Mouse (Mus musculus) C2C12 (cell line): ENCODE data around the gene Parg. TPM values are rescaled to one million over a fixed set of nuclear protein-coding genes. Genes with fewer than 3 reads are reported as not detected.
A peak's percentile ranks its signal among the peaks of the same experiment; 100 is the strongest.

Source experiments
- H3K27me3 ChIP-seq: one replicate; pipeline ENCODE4 v1.6.1; 2011; ENCODE audit not compliant: control insufficient read depth, insufficient read depth, insufficient read length
- H3K36me3 ChIP-seq: one replicate; pipeline ENCODE4 v1.6.1; 2011; ENCODE audit not compliant: control insufficient read depth, insufficient read depth
- H3K4me3 ChIP-seq: one replicate; pipeline ENCODE4 v1.5.1; 2011; ENCODE audit warnings: mild to moderate bottlenecking, control low read depth; ENCODE audit not compliant: poor library complexity, insufficient read depth, severe bottlenecking
- H3K79me2 ChIP-seq: one replicate; pipeline ENCODE4 v1.6.1; 2011; ENCODE audit not compliant: control insufficient read depth, insufficient read depth
- H3K79me3 ChIP-seq: one replicate; pipeline ENCODE4 v1.6.1; 2011; ENCODE audit warnings: low read depth, control low read depth
- H3ac ChIP-seq: one replicate; pipeline ENCODE3; 2011; ENCODE audit warnings: low read depth; ENCODE audit not compliant: control insufficient read depth, insufficient read length
- CEBPB ChIP-seq: IDR thresholded peaks from one replicate; pipeline ENCODE4 v1.6.1; 2011; ENCODE audit warnings: low read depth, mild to moderate bottlenecking, control low read depth, moderate library complexity
- CTCF ChIP-seq: IDR thresholded peaks from one replicate; pipeline ENCODE4 v1.5.1; 2011; ENCODE audit not compliant: control insufficient read depth, insufficient read depth, insufficient read length
- FOSL1 ChIP-seq: IDR thresholded peaks from one replicate; pipeline ENCODE4 v1.8.0; 2011; ENCODE audit warnings: mild to moderate bottlenecking, low read length; ENCODE audit not compliant: poor library complexity, insufficient read depth, severe bottlenecking
- MAX ChIP-seq: IDR thresholded peaks from one replicate; pipeline ENCODE4 v1.6.1; 2011; ENCODE audit warnings: mild to moderate bottlenecking, control low read depth
- MYOD1 ChIP-seq: IDR thresholded peaks from one replicate; pipeline ENCODE4 v1.6.1; 2011; ENCODE audit warnings: low read depth; ENCODE audit not compliant: control insufficient read depth, insufficient read length
- MYOG ChIP-seq: IDR thresholded peaks from one replicate; pipeline ENCODE4 v1.6.1; 2011; ENCODE audit not compliant: control insufficient read depth, insufficient read length; ENCODE audit errors: extremely low read depth
- USF1 ChIP-seq: IDR thresholded peaks from one replicate; pipeline ENCODE4 v1.6.1; 2011; ENCODE audit warnings: low read depth, mild to moderate bottlenecking, control low read depth, moderate library complexity
- long read RNA-seq, 2 experiments: library from polyadenylated mRNA; unstranded; transcript quantifications; one replicate each; pipeline ENCODE4 v2.0.0; 2019 to 2020
- polyA plus RNA-seq: library from polyadenylated mRNA; unstranded; fragments of >200 nt; fragmentation: generic; extraction: Trizol; gene quantifications from one replicate; pipeline ENCODE4 v1.2.1, GENCODE M21; 2012; ENCODE audit warnings: missing spikeins

The Parg gene
- polyA plus RNA-seq: 8.3 TPM
- long read RNA-seq, experiment 1, full-length matches to known transcripts: 3 of 6 reads
- long read RNA-seq, experiment 1, partial matches to known transcripts: 2 of 6 reads
- long read RNA-seq, experiment 1, other reads (novel, unspliced or antisense): 1 of 6 reads
- long read RNA-seq, experiment 2, full-length matches to known transcripts: 103 of 161 reads
- long read RNA-seq, experiment 2, partial matches to known transcripts: 7 of 161 reads
- long read RNA-seq, experiment 2, other reads (novel, unspliced or antisense): 51 of 161 reads

DNA sequence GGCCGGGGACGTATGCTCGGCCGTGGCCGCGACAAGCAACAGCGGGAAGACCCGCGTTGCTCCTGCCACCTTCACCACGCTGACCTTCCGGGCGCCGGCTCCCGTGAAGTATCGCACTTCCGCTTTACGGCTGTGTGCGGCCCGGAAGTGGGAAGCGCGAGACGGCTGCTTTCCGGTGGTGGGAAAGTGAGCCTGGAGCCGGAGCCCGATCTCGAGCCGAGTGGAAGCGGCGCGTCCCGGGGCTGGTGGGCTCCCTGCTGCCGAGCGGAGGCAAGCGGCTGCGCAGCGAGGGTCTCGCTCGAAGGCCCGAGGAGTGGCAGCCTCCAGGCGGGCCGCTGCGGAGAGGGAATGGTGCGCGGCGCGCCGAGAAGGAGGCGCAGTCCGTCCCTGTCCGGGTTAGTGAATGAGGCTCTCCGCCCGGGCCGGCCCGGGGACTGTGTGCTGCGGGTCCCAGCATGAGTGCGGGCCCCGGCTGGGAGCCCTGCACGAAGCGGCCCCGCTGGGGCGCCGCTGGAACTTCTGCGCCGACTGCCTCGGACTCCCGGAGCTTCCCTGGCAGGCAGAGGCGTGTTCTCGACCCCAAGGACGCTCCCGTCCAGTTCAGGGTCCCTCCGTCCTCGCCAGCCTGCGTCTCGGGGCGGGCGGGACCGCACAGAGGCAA, at the start of gene Parg, which contains the start of gene Timm23:
TSS of gene Parg (plus strand) at position 159 of the 661 bp plus-strand sequence.
TSS of gene Timm23 (minus strand) at position 108 of the 661 bp plus-strand sequence.
- H3K36me3 ChIP-seq: peaks cover 29% of the 10 kb centered on the region
- H3K79me2 ChIP-seq: peaks cover 99% of the 10 kb centered on the region
- H3K27me3 ChIP-seq: no peaks in the 10 kb centered on the region
- peak within 1 kb of the TSS; percentile 93 for H3ac ChIP-seq
- H3K79me3 ChIP-seq: peaks cover 80% of the 10 kb centered on the region
- peak within 1 kb of the TSS; percentile 74 for H3K4me3 ChIP-seq
- TF ChIP-seq MYOD1 (no peak), CEBPB (no peak), CTCF (no peak), FOSL1 (no peak), USF1 (no peak), MAX (no peak)

DNA sequence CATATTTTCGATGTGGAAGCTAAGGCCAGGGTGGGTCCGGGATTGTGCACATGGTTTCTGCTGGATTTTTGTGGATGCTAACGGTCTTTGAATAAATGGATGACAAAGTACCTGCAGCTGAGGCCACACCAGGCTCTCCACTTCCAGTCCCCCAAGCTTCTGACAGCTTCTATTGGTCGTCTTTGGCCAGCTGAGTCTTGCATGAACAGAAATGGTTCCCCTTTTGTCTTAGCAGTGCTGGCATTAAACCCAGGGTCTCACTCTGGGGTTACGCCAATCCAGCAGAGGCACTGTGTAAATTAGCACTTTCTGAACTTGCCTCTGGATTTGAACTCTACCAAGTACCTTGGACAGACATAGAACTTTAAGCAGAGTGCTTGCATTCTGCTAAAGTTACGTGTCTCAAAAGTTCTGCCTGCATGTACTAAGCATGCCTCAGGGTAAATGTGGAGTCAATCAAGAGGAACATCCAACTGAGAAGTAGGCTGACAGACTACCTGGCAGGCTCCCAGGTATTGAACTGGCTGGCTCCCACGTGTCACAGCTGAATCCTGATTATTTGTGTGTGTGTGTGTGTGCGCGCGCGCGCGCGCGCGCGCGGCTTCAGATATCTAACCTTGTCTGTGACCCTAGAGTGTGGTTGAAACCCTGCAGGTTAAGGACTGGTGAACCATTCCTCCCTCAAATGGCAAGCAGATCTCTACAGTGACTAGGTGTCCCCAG, 49.3 kb upstream of the Parg start:
- H3K4me3 ChIP-seq: no peak overlapping the region
- H3K27me3 ChIP-seq: peaks cover 4% of the 10 kb centered on the region
- no peaks in the 10 kb centered on the region for H3K79me3 ChIP-seq
- no peaks in the 10 kb centered on the region for H3K79me2 ChIP-seq
- TF ChIP-seq USF1 (no peak), CEBPB (no peak), CTCF (no peak), MYOG (no peak), MAX (no peak), MYOD1 (no peak), FOSL1 (no peak)
- H3ac ChIP-seq: no peak overlapping the region
- no peaks in the 10 kb centered on the region for H3K36me3 ChIP-seq

DNA sequence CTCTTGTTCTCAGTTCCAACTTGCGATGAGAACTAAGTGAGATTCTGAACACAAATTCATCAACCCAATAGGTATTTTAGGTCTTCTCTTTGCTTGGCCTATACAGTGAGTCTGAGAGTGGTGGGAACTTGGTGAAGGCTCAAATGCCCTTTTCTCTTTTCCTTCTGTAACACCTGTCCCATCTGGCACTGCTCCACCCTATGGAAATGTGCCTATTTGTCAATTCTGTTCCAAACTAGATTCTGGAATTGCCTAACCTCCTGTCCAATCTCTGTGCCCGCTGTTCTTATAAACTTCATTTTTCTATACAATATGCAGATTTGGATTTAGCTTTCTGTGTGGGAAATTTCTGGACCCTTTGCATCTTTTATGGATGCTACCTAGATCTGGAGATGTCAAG, 48.6 kb upstream of the Parg start:
- TF ChIP-seq MYOG (no peak), CEBPB (no peak), MYOD1 (no peak), FOSL1 (no peak)
- Histone ChIP-seq H3ac (no peak overlapping the region), H3K36me3 (no peaks in the 10 kb centered on the region), H3K79me2 (no peaks in the 10 kb centered on the region), H3K4me3 (no peak overlapping the region), H3K79me3 (no peaks in the 10 kb centered on the region), H3K27me3 (peaks cover 4% of the 10 kb centered on the region)

DNA sequence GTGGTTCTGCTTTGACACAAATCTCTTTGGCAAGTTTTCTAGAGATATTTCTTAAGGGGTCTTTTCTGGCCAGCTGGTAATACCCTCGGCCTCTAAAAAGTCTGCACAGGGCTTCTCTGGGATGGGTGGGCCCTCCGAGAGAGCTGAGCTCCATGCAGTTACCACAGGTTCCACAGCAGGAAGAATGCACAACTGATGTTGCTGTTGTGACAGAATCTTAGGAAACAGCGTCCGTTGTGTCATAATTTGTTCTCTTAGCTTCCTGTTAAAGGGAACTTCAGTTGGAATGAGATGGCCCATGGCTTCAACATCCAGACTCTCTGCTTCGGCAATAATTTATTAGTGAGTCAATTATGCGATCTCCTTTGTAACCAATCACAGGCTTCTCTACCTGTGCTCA, 47.0 kb upstream of the Parg start:
- no peak for TF ChIP-seq FOSL1
- TF ChIP-seq MAX: no peak
- TF ChIP-seq MYOG: no peak
- TF ChIP-seq CTCF: no peak
- no peak for TF ChIP-seq USF1
- no peak for TF ChIP-seq CEBPB
- no peak for TF ChIP-seq MYOD1
- Histone ChIP-seq H3K79me3 (no peaks in the 10 kb centered on the region), H3K36me3 (no peaks in the 10 kb centered on the region), H3K4me3 (no peak overlapping the region), H3K27me3 (no peaks in the 10 kb centered on the region), H3K79me2 (no peaks in the 10 kb centered on the region), H3ac (no peak overlapping the region)

DNA sequence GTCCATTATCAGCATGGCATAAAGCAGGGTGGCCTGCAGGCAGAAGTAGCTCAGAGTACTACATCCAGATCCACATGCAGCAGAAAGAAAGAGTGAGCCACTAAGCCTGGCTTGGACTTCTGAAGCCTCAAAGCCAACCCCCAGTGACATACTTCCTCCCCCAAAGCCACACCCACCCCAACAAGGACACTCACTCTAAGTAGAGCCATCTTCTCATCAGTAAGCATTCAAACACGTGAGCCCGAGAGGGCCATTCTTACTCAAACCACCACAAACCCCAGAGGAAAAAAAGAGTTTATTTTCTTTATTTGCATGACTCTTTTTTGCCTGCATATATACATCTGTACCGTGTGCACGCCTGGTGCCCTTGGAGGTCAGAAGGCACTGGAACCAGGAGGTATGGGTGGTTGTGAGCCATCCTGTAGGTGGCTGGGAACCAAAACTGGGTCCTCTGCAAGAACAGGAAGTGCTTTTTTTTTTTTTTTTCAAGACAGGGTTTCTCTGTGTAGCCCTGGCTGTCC, 42.5 kb upstream of the Parg start:
- no peak overlapping the region for H3ac ChIP-seq
- no peaks in the 10 kb centered on the region for H3K36me3 ChIP-seq
- H3K79me3 ChIP-seq: peaks cover 39% of the 10 kb centered on the region
- TF ChIP-seq FOSL1 (no peak), MYOD1 (no peak), MAX (peak; percentile 9)
- no peaks in the 10 kb centered on the region for H3K27me3 ChIP-seq
- H3K4me3 ChIP-seq: peak overlapping the region; percentile 74
- H3K79me2 ChIP-seq: peaks cover 43% of the 10 kb centered on the region
